Mouse (Mus musculus): ENCODE measurements around the gene Eif4e3. TPM values are rescaled to one million over a fixed set of nuclear protein-coding genes. Genes with fewer than 3 reads are reported as not detected.

The Eif4e3 gene
- total RNA-seq, 2 experiments from 2014 or later: 21.6 to 25.2 TPM

Other genes starting within 250 kb of the Eif4e3 start
- gene Foxp1, start 144.1 kb downstream of the Eif4e3 start, total RNA-seq (2021): 100 to 1,000 TPM in 1 of 2 experiments, 10 to 100 TPM in 1; 94.3 to 100 TPM
- gene Gm20696, start within 50 bp of the Eif4e3 start, total RNA-seq (2021): 1 to 10 TPM; 5.7 to 7.4 TPM
- 10 to 100 TPM; 57.6 to 61.4 TPM for gene Gpr27, start 25.9 kb upstream of the Eif4e3 start, total RNA-seq (2021)
- gene Prok2, start 59.6 kb upstream of the Eif4e3 start, total RNA-seq (2021): 1 to 10 TPM in 1 of 2 experiments, under 1 TPM in 1; 0.79 to 1.1 TPM